Mouse (Mus musculus) midbrain, postnatal 0 days (tissue): ENCODE data around the gene Crim1. TPM values are rescaled to one million over a fixed set of nuclear protein-coding genes. Genes with fewer than 3 reads are reported as not detected.

Source experiments
- ATAC-seq: fragments of 200-750 bp; cut with Nextera tagmentation; 2 replicates; pipeline ENCODE4 v1.8.0; 2017; ENCODE audit warnings: moderate number of reproducible peaks, mild to moderate bottlenecking, moderate TSS enrichment, moderate library complexity; ENCODE audit not compliant: low FRiP score
- DNase-seq: peaks from one replicate; pipeline ENCODE4 v3.0.0-alpha.2; 2015; ENCODE audit warnings: low spot score
- H3K27ac ChIP-seq: fragments of 300-500 bp; sonication (generic); 2 replicates; pipeline ENCODE4 v1.5.1; 2014; ENCODE audit warnings: low read depth, mild to moderate bottlenecking, low read length, mixed read lengths
- H3K27me3 ChIP-seq: fragments of 300-500 bp; sonication (generic); 2 replicates; pipeline ENCODE4 v1.6.1; 2014; ENCODE audit warnings: low read length, control low read depth, mixed read lengths; ENCODE audit not compliant: insufficient read depth
- H3K36me3 ChIP-seq: fragments of 300-500 bp; sonication (generic); 2 replicates; pipeline ENCODE4 v1.6.1; 2014; ENCODE audit warnings: low read length, control low read depth, mixed read lengths; ENCODE audit not compliant: insufficient read depth
- H3K4me1 ChIP-seq: fragments of 300-500 bp; sonication (generic); 2 replicates; pipeline ENCODE4 v1.6.1; 2014; ENCODE audit warnings: mild to moderate bottlenecking, control low read depth, antibody characterized with exemption, low read length, mixed read lengths; ENCODE audit not compliant: insufficient read depth
- H3K4me2 ChIP-seq: fragments of 300-500 bp; sonication (generic); 2 replicates; pipeline ENCODE4 v1.6.1; 2014; ENCODE audit warnings: low read depth, mild to moderate bottlenecking, low read length, mixed read lengths; ENCODE audit not compliant: poor library complexity, severe bottlenecking
- H3K4me3 ChIP-seq: fragments of 300-500 bp; sonication (generic); 2 replicates; pipeline ENCODE4 v1.5.1; 2014; ENCODE audit warnings: low read depth, mild to moderate bottlenecking, low read length, moderate library complexity
- H3K9ac ChIP-seq: fragments of 300-500 bp; sonication (generic); replicated peaks from 2 replicates; pipeline ENCODE4 v1.6.1; 2014; ENCODE audit warnings: mild to moderate bottlenecking, low read length, moderate library complexity, mixed read lengths; ENCODE audit not compliant: poor library complexity, severe bottlenecking
- H3K9me3 ChIP-seq: fragments of 300-500 bp; sonication (generic); 2 replicates; pipeline ENCODE4 v1.6.1; 2016; ENCODE audit warnings: low read length, control low read depth
- CTCF ChIP-seq: IDR thresholded peaks from 2 replicates; pipeline ENCODE4 v1.5.1; 2016; ENCODE audit warnings: antibody characterized with exemption, mild to moderate bottlenecking
- WGBS: fragments of 180-500 bp; shearing (Covaris S2); extraction: QIAGEN DNeasy Blood & Tissue Kit; methylation state at CpG from one replicate; pipeline ENCODE4 v1.1.7; 2014; 5-methylcytosine and 5-hydroxymethylcytosine counted together
- polyA plus RNA-seq: library from polyadenylated mRNA; unstranded; fragments of >200 nt; fragmentation: Nextera tagmentation; extraction: Ambion mirVana; gene quantifications from 2 replicates; pipeline ENCODE4 v1.2.1, GENCODE M21; 2015
- total RNA-seq: library from RNA; depleted of rRNA; stranded (reverse); fragments of >200 nt; gene quantifications from 2 replicates; pipeline ENCODE4 v1.2.3, GENCODE M21; 2014

Gene Crim1
- total and polyA plus RNA-seq, 2 experiments from 2014 or later = 16.5 to 119 TPM

DNA sequence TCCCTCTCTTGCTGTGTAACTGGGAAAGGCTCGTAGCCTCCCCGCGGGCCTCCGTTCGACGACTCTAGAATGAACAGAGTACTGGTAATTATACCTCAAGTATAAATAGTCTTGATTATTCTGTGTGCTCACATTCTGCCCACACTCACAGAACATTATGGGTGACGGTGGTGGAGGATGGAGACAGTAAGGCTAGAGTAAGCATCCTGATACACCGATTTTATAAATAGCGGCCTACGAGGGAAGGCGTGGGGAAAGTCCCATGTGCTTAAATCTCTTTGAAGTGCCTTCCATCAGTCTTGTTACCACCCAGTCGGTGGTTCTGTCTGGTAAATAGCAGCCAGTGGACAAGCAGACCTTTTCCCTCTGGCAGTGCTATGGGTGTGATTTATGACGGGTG is 104.0 kb downstream of the Crim1 start:
- 93% methylated on average over 13 of the region's 13 CpGs for WGBS
- Histone ChIP-seq H3K9me3 (no peaks in the 10 kb centered on the region), H3K27me3 (no peaks in the 10 kb centered on the region), H3K36me3 (no peaks in the 10 kb centered on the region), H3K4me1 (no peaks in the 10 kb centered on the region), H3K27ac (no peak overlapping the region), H3K4me2 (no peak overlapping the region), H3K4me3 (no peak overlapping the region), H3K9ac (no peak overlapping the region)
- DNase-seq (no peak), ATAC-seq (no peak)
- no peak for TF ChIP-seq CTCF

DNA sequence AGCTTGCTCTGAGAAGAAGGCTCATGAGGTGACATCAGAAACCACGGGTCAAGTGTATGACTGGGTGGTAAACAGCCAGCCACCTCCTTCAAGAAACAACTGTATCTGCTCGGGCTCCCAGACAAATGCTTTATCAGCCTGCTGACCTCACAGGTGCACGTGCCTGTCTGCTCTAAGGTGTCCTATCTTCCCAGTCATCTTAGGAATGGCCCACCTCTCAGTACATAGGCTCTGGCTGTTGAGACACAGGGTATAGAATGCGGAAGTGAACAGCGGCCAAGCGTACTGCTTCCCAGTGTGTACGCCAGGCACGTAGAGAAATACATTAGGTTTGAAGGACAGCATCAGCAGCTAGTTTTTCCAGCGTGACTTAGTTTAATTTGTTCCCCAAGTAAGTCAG is 106.4 kb downstream of the Crim1 start:
- DNase-seq (no peak), ATAC-seq (no peak)
- no peaks in the 10 kb centered on the region for H3K36me3 ChIP-seq
- no peaks in the 10 kb centered on the region for H3K27me3 ChIP-seq
- no peak for TF ChIP-seq CTCF
- no peak overlapping the region for H3K27ac ChIP-seq
- H3K4me2 ChIP-seq = no peak overlapping the region
- 97% methylated on average over 9 of the region's 9 CpGs for WGBS
- no peak overlapping the region for H3K4me3 ChIP-seq
- no peaks in the 10 kb centered on the region for H3K4me1 ChIP-seq
- H3K9ac ChIP-seq = no peak overlapping the region
- no peaks in the 10 kb centered on the region for H3K9me3 ChIP-seq

DNA sequence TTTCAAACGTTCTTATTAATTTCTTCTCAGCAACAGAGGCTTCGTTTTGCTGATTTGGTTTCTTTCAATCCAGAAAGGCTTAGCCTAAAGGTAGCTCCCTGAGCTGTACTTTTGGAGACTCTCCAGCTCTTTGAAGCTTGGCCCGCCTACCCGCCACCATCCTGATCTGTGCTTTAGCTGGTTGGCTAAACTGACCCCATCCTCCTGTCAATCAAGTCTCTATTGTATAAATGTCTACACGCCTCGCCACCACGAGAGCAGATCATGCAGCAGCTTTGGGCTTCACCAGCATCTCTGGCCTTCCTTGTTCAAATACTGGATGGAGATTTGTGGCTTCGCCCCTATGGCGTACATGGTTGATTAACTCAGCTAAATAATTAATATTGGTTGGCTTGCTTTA is 108.2 kb downstream of the Crim1 start:
- WGBS = 85% methylated on average over 9 of the region's 9 CpGs
- H3K9ac ChIP-seq = no peak overlapping the region
- no peak overlapping the region for H3K4me3 ChIP-seq
- no peak for TF ChIP-seq CTCF
- no peak overlapping the region for H3K4me2 ChIP-seq
- ATAC-seq (no peak), DNase-seq (no peak)
- H3K9me3 ChIP-seq = no peaks in the 10 kb centered on the region
- H3K27me3 ChIP-seq = no peaks in the 10 kb centered on the region
- no peaks in the 10 kb centered on the region for H3K36me3 ChIP-seq
- H3K4me1 ChIP-seq = no peaks in the 10 kb centered on the region
- H3K27ac ChIP-seq = no peak overlapping the region

DNA sequence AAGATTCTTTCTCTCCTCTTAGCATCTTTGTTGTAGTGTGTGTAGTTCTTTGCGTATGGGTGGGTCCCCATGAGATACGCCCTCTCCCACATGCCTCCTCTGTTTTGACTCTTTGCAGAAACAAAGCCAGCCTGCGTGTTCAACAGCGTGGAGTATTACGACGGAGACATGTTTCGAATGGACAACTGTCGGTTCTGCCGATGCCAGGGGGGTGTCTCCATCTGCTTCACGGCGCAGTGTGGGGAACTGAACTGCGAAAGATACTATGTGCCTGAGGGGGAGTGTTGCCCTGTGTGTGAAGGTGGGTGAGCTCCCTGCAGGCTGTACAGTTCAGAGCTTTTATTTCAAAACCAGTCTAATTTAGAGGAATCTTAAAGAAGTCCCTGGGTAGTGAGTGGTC is 113.0 kb downstream of the Crim1 start:
- Histone ChIP-seq H3K4me3 (no peak overlapping the region), H3K27me3 (no peaks in the 10 kb centered on the region), H3K4me2 (no peak overlapping the region), H3K9me3 (no peaks in the 10 kb centered on the region), H3K27ac (no peak overlapping the region), H3K36me3 (peaks cover 5% of the 10 kb centered on the region; the same call in 1 of the 2 replicates), H3K9ac (no peak overlapping the region), H3K4me1 (no peaks in the 10 kb centered on the region)
- TF ChIP-seq CTCF = no peak
- no peak for DNase-seq
- WGBS = 84% methylated on average over 12 of the region's 12 CpGs
- ATAC-seq = no peak

DNA sequence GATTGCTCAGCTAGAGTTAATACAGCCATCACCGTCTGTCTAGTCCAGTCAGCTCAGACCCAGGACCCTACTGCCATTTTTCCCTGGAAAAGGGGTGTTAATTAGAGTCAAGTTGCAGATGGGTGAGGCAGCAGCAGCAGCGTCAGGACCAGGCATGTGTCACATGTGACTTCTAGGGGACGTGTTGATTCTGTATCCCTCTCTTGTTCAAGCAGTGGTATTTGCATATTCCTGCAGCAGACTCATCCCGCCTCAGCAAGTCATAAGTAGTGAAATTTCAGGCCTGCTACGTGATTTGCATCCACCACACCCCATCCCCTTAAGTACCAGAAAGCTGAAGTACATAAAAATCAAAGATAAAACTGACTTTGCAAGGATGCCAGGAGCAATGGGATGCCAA is 113.6 kb downstream of the Crim1 start:
- no peaks in the 10 kb centered on the region for H3K27me3 ChIP-seq
- TF ChIP-seq CTCF = no peak
- no peak for ATAC-seq

DNA sequence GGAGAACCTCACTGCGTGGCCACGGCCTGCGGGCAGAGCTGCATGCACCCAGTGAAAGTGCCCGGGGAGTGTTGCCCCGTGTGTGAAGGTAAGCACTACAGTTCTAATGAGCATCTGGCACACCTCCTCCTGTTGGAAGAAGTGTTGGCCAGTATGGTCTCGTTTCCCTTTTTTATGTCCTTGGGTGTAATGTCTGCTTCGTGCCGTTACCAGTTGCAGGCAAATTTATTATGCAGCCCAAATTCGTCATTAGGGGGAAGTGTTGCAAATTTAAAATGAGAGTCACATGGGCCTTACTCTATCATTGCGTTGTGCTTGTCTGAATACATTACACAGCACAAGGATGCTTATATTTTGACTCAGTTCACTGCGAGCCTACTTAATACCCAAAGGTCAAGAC is 115.6 kb downstream of the Crim1 start:
- Histone ChIP-seq H3K4me2 (no peak overlapping the region), H3K36me3 (peaks cover 5% of the 10 kb centered on the region; the same call in 1 of the 2 replicates), H3K27ac (no peak overlapping the region), H3K4me3 (no peak overlapping the region), H3K9ac (no peak overlapping the region), H3K27me3 (no peaks in the 10 kb centered on the region), H3K9me3 (no peaks in the 10 kb centered on the region), H3K4me1 (no peaks in the 10 kb centered on the region)
- ATAC-seq (no peak), DNase-seq (no peak)
- no peak for TF ChIP-seq CTCF
- WGBS = 87% methylated on average over 11 of the region's 11 CpGs

More for the DNA sequence above, 113.6 kb downstream of the Crim1 start:
- Histone ChIP-seq H3K4me3 (no peak overlapping the region), H3K4me2 (no peak overlapping the region), H3K27ac (no peak overlapping the region), H3K9ac (no peak overlapping the region), H3K4me1 (no peaks in the 10 kb centered on the region), H3K9me3 (no peaks in the 10 kb centered on the region), H3K36me3 (peaks cover 5% of the 10 kb centered on the region; the same call in 1 of the 2 replicates)
- DNase-seq = no peak
- WGBS = 52% methylated on average over 5 of the region's 5 CpGs
